Mouse (Mus musculus) right cerebral cortex, postnatal 25 days (tissue): ENCODE measurements around the gene Sgms1.
"Not testable (repeated sequence)": the region's sequence is repeated elsewhere in the genome, so short reads cannot be mapped to it uniquely, and the experiment has no call there.

ENCODE experiments used
- DNase-seq: peaks from one replicate; pipeline ENCODE4 v3.0.0; 2022

Sgms1 gene

DNA sequence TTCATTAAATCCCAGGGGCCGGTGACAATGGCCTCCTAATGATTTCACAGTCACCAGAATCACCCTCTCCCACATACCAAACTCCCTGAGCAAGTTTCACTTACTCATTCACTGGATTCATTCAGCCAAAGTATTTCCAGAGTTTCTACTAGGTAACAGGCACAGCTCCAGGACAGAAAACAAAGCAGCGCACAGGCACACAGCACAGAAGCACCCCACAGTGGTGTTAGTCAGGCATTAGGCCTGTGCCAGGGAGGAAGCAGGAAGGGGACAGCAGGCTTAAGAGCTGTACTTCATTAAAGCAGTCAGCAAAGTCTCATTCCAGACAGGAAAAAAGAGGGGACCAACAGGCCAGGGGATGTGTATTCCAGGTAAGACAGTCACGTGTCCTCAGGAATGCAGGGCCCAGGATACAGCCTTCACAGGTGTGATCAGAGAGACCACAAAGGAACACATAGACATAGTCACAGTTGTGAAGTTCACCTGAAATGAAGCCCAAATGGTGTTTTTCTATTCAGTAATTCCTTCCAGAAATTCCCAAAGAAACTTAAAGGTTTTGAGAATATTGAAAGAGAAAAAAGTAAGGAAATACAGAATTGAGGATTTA lies 67.0 kb downstream of the Sgms1 start:
- DNase-seq: peak; percentile 45

DNA sequence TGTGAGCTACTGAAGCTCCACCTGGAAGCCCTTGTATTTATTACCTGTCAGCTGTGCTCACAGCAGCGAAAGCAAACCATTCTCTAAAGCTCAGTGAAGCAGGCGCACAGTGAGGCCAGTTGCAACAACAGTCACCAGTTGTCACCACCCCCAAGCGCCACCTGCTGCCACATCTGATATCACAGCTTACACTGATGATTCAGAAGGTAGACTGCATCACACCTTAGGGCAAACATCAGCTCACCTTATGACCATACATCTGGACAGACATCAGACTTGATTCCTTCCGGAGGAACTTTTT lies 69.2 kb downstream of the Sgms1 start:
- no peak for DNase-seq

DNA sequence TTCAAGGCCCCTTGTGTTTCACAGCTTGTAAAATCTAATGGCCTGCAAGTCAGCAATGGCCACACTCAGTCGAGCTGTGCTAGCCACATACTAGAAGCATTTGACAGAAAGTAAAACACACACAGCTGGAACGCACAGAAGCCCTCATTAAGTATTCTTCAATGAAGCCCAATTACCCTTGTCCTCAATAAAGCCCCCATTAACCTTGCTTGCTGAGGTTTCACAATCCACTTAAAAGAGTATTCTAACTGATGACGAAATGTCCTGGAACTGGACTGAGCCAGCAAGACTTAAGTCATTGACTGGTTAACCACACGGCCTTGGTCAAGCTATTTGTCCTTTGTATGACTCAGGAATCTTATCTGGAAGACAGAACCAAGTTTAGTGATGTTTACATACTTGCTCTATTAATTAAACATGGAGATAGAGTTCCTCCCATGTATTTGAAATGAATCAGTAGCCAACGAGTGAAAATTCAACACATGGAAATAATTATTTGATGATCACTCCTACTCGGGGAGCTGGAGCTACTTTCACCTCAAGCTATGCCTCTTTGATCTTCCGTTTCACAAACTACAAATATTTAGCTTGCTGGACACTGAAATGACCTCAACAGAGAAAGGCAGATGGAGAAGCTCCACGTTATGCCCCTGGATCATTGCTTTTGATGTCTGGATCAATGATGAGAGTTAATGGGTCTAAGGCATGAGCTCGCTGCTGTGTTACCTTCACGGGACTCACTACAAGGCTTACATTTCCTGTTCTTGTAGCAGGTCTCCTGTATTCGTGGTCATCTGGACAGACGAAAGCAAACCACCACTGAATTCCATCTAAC lies 69.8 kb downstream of the Sgms1 start:
- no peak for DNase-seq

DNA sequence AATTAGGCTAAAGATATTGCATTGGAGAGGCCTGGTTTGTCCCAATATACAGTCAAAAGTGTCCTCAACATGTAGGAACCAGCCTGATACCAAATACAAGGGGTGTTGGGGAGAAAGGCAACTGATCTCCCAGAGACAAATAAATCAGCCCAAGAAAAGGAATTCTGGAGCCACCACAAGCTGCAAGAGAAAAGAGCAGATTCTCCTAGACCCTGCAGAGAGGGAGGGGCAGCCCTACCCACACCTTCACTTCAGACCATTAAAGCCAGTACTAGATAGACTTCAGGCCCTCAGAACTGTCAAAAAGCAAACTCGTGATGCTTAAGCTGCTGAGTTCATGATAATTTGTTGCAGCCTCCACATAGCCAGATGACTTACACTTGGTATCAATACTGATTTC lies 70.5 kb downstream of the Sgms1 start:
- DNase-seq: no peak

DNA sequence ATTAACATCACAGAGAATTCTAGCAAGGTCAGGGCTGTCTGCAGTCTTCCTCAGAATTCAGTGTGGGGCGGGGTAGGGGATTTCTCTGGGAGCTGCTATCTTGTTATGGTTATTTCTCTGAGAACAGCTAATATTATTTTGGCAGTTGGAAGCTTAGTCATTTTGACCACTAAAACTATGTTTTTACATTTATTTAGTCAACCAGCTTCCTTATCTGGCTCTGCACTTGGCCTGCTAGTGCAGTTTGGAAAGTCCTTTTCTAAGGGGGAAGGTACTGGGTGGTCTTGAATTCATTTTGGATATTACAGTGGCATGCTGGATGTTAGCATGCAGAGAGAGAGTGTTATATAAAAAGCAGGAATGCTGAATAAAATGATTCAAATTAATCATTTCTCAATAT lies 72.2 kb downstream of the Sgms1 start:
- not testable (repeated sequence) for DNase-seq

DNA sequence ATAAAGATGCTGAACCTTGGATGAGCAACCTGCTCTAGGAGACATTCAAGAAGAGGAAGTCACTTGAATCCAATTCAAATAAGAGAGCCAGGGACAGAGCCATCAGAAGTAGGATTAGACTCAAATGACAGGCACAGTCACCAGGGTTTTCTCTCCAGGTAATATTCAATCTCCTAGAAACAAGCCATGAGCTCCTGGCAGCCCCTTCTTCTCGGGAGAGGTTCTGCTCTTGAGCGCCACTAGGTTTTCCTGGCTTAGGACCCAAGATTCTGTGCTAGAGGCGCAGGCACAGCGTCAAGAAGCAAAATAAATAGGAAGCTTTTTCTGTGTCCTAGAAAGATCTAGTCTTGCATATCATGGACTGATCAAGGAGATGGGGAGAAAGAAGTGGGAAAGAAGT lies 76.2 kb downstream of the Sgms1 start:
- DNase-seq: no peak

DNA sequence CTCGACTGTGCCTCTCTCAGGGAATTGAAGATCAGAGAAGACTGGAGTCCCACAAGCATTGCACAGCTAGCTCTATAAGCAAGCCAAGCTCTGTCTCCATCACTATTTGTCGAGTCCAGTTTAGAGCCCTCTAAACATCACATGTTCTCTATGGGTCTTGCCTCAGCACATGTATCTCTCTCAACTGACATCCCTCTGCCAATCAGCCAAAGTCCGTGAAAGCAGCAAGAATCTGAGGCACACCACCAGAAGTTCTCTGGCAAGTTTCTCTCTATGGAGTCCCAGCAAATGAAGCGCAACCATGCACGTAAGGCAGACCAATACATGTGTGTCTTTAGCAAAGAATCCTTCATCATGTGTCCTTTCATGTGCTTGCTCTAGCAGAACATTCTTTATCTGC lies 77.8 kb downstream of the Sgms1 start:
- no peak for DNase-seq

DNA sequence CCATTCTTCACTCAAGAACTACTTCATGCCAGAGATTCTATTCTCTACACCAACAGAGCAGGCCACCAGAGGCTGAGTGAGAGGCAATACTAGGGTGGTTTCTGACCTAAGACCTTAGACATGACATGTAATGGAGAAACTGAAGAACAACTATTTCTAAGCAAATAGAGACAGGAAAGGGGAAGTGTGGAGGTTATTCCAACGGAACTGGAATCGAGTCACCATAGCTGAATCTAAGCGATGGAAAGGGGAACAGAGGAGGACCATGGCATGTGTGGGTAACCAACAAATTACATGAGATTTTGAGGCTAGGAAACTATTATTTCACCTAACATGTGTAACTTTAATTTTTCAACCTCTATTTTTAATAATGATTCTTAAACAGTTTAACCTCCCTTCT lies 78.5 kb downstream of the Sgms1 start:
- no peak for DNase-seq

DNA sequence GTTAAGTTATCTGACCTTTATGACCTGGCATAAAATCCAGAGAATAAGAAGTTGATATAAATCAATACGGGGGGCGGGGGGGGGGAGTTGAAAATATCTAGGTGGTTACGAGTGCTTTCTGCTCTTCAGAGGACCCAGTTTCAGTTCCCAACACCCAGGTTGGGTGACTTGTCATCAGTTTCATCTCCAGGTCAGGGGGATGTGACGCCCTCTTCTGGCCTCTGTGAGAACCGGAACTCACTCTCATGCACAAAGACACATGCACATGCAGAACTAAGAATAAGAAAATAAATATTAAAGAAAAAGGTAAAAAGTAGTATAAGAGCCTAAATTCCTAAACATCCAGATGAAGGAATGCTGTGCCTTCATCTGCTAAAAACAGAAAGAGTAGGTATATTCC lies 79.0 kb downstream of the Sgms1 start:
- no peak for DNase-seq

DNA sequence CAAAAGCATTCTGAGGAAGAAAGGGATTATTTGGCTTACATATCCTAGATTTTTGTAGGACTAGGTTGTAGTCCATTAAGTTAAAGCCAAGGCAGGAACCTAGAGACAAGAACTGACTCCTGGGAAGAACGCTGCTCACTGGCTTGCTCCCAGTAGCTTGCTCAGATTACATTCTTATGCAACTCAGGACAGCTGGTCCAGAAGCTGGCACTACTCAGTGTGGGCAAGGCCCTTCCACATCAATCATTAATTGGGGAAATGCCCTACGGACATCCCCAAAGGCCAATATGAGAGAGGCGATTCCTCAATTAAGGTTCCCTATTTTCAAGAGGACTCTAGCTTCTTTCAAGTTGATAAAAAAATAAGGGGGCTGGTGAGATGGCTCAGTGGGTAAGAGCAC lies 80.2 kb downstream of the Sgms1 start:
- DNase-seq: no peak

DNA sequence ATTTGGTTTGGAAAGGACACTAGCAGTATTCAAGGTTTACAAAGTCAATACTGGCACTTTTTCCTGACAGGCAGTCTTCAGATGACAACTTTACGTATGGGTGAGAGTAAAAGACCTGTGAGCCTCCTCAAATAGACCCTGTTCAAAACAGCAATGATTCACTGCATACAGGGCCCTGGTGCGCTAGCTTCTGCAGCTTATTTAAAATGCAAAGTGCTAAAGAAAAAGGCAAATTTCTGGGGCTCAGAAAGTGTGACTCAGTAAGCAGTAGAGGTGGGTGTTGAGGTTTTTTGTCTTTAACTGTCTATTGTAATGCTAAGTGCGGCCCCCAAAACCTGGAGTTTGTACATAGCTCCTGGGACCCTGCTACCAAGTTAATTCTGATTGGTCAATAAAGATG lies 81.2 kb downstream of the Sgms1 start:
- no peak for DNase-seq

DNA sequence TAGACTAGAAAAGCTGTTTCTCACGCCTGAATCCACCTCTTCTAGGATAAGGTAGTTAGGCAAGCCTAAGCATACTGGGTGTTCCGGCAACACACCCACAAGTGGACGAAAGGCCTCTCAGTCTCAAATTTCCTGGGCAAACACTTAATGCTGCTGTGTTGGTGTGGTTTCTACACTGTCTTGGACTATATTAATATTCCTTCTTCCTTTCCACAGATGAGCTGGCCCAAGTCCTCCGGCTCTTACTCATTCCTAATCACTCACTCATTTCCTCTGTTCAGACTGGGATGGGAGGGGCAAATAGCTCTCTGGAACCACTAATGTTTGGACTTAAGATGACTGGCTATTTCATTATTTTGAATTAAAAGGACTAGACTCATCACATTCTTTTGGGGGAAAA lies 84.6 kb downstream of the Sgms1 start:
- DNase-seq: no peak

DNA sequence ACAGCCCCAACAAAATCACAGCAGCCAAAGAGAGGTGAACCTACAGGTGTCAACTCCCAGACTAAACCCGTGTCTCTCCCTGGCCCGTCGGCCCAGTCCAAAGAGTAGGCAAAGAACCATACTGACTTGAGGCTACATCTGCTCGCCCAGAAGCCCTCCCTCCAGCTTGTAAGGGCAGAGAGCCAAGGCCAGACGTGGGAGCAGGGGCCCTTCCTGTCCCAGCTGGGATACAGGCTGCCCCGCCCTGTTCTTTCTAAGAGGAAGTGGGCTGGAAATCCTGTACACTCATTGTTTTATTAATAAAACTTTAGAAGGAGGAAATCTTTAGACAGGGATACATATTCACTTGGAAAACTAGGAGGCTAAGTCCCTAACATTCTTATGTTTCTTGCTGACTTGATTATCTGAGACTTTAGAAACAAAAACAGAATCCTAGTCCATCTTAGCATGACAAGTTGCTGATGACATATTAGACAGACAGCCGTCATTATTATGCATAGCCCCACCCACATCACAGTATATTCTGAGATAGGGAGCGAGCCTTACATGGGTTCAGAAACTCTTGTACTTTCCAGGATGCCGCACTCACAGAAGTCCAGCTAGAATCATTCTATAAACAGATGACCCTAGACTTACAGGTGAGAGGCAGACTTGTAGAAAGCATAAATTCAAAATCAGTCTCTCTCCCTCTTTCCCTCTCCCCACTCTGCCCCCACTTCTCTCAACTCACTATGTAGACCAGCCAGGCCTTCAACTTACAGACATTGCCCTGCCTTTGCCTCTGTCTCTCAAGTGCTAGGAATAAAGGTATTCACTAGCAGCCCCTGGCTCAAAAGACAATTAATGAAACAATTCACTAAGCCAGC lies 85.3 kb downstream of the Sgms1 start:
- DNase-seq: no peak

DNA sequence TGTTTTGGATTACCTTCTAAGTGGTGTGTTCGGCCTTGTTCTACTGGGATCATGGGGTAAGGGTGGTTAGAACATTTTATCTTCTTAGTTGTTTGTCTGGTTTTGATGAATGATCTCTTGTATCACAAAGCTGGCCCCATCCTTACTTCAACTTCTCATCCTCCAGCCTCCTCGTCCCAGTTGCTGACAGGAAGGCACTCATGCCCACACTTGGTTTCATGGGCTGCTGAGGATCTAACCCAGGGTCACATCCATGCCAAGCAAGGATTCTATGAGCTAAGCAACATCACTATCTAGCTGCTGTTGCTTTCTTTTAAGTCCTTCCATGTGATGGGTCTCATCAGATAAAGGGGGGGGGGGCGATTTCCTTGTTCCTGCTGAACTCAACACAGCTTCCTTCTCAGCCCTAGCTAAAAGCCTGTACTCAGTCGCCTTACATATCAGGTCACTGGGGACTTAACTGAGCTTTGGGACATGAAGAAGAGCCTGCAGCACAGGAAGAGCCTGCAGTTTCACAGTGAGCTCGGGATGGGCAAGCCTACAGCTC lies 86.6 kb downstream of the Sgms1 start:
- no peak for DNase-seq

DNA sequence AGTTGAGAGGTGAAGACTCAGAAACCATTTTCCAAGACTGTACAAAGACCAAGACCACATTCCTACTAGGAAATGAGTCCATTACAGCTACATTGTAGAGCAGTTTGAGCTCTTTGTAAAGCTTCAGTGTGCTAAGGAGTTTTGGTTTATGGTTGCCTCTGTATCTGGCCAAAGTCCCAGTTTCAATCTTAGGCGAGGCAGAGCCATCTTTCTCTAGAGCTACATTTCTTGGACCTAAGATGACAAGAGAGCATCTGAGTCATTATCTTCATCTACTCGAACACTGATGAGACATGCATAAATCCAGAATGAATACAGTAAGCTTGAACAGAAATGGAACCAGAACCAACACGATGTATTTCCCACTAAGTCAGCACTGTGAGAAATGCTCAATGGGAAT lies 87.9 kb downstream of the Sgms1 start:
- no peak for DNase-seq

DNA sequence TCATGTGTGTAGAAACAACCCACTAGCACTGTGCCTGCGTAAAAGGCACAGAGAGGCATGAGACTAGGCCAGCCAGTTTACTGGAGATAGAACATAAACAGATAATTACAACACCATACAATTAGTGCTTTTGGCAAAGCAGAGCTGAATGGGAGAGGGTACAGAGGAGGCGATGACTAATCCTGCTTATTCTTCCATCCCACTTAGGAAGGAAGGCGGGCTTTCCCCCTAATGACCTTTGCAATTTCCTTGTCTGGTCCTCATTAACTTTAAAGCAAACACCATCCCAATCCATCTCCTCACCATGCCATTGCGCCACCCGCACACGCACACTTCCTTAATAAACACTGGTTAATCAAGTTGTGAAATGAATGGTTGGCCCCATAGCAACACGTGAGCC lies 91.3 kb downstream of the Sgms1 start:
- DNase-seq: no peak

DNA sequence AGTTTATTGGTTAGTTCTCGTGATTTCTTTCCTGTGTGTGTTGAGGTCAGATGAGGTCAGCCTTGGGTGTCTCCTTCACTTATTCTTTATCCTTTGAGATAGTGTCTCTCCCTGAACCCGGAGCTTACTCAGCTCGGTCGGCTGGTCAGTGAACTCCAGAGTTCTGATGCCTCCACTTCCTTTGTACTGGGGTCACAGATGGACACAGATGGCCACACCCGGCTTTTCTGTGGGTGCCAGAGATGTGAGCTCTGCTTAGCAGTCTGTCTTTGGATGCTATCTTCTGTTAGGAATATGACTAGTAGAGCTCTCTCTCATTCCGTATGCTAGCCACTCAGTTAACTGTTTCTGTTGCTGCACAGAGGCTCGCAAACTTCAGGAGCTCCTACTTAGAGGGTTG lies 92.7 kb downstream of the Sgms1 start:
- DNase-seq: no peak

DNA sequence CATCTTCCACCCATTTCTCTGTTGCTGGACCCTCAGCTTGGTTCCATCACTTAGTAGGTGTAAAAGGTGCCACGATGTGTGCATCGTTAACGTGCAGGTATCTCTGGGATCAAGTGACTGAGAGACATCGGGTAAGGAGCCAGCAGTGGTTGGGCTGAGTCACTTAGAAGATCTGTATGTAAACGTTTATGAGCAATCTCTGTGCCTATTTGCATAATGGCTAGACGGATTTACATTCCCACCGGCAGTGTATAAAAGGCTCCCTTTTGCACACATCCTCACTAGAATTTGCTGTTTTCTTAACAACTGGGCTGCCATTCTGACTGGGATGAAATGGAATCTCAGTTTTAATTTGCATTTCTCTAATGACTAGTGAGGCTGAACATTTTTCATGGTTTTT lies 93.9 kb downstream of the Sgms1 start:
- DNase-seq: no peak

DNA sequence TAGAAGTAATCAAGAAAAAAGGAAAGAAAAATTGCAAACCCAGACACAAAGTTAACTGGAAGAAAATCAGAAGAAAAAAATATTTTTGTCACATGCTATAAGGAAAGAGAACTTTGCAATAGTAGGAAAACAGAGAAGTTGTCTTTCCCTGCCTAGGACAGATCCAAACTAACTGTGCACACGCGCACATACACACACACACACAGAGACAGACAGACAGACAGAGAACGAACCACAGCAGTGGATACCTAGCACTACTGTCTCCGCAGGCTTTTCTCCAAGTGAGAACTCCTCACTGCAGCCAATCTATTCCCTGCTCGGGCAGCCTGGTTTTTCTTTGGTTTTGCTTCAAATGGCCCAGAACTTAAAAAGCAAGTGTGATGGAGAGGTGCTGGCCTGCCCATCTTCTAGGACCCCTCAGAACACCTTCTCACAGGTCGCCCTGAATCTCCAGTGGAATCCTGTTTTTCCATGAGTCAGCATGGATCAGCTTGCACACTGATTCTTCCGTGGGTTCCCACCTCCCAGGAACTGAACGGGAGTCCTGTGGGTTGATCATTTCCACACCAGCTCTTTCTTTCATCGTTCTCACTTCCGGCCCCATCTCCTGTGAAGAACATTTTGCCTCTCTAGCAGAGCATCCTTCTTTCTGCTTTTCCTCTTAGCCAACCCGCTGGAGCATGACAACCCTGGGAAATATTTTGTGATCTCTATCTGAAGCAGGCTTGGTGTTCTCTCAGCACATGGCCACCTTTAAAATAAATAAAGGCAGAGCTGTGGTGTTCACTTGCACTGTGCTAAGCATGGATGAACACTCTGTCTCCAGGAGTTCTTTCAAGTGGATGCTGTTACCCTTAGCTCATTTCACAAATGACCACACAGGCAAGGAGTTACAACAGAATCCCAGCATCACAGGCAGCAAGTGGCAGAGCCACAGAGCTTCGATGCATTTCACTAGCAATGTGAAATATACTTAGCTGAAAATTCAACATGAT lies 96.4 kb downstream of the Sgms1 start:
- no peak for DNase-seq

DNA sequence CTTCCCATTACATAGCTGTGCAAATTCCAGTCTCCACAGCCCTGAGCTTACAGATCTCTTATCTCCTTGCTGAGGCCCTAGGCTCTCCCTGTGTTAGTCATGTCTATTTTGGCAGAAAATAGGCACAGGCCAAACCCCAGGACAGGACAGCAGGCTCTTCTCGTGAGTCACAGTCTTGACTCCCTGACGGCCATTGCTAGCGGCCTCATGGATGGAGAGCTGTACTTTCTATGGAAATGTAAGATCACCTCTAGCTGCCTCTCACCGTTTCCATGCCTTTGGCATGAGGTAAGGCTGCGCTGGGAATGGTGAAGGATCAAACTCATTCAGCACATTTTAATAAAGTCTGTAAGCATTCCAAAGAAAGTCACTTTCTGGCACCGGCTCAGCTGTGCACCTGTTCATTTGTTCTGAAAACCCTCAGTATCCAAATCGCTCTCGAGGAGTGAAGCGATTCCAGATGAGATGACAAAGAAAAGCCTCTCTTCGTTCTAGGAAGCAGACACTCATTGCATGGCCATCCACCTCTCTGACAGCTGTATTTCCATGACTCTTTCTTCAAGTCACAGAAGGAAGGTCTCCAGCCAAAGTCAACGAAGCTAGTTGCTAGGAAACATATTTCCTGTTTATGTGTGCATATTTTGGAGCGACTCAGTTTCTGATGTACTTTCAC lies 97.3 kb downstream of the Sgms1 start:
- DNase-seq: no peak

DNA sequence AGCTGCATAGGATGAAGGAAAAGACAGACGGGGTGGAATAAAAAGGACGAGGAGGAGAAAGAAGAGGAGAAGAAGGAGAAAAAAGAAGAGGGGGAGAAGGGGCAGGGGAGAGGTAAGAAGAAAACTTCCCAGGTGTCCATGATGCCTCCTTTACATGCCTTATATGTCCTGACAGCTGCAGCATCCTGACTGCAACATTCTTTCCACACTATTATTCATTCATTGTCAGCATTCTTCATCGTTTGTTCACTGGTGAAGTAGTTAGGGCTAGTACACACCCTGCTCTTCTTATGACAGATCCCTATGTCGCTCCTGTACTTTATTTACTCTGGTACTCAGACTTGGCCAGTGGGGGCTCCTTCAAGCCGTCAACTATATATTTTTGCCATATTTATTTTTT lies 98.4 kb downstream of the Sgms1 start:
- no peak for DNase-seq

DNA sequence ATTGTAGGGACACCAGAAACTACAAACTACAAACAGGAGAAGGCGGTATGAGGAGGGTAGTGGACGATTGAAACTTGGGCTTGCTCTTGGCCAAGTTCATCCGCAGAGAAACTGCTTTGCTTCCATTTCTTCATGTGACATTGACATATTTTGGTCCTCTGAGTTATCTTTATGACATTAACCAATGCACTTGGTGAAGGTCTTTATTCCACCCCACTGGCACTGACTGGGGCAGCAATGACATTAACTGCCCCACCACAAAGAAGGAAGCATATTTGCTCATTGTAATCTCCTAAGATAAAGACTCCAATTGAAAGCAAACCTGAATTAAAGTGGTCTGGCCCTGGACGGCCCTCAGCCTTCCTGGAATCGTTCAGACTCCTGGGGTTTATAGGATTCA lies 100.6 kb downstream of the Sgms1 start:
- no peak for DNase-seq
